Mouse (Mus musculus) intestine, embryonic 16.5 days (tissue): Measurements from ENCODE around the gene Akna. TPM values are rescaled to one million over a fixed set of nuclear protein-coding genes. Genes with fewer than 3 reads are reported as not detected.

Source experiments
- ATAC-seq: fragments of 200-750 bp; cut with Nextera tagmentation; 2 replicates; pipeline ENCODE4 v1.8.0; 2017; ENCODE audit warnings: moderate TSS enrichment, moderate library complexity
- H3K27ac ChIP-seq: fragments of 300-500 bp; sonication (generic); 2 replicates; pipeline ENCODE4 v1.5.1; 2014; ENCODE audit warnings: mild to moderate bottlenecking, low read length
- H3K27me3 ChIP-seq: fragments of 300-500 bp; sonication (generic); replicated peaks from 2 replicates; pipeline ENCODE4 v1.6.1; 2014; ENCODE audit warnings: low read length, control low read depth, mixed read lengths; ENCODE audit not compliant: control insufficient read depth, insufficient read depth
- H3K36me3 ChIP-seq: fragments of 300-500 bp; sonication (generic); 2 replicates; pipeline ENCODE4 v1.6.1; 2014; ENCODE audit warnings: low read length, control low read depth; ENCODE audit not compliant: control insufficient read depth, insufficient read depth
- H3K4me1 ChIP-seq: fragments of 300-500 bp; sonication (generic); 2 replicates; pipeline ENCODE4 v1.6.1; 2014; ENCODE audit warnings: low read length, control low read depth, mixed read lengths; ENCODE audit not compliant: control insufficient read depth, insufficient read depth
- H3K4me2 ChIP-seq: fragments of 300-500 bp; sonication (generic); 2 replicates; pipeline ENCODE4 v1.6.1; 2014; ENCODE audit warnings: low read depth, low read length, control low read depth
- H3K4me3 ChIP-seq: fragments of 300-500 bp; sonication (generic); 2 replicates; pipeline ENCODE4 v1.5.1; 2014; ENCODE audit warnings: mild to moderate bottlenecking, low read length
- H3K9ac ChIP-seq: fragments of 300-500 bp; sonication (generic); 2 replicates; pipeline ENCODE4 v1.6.1; 2014; ENCODE audit warnings: low read depth, low read length
- H3K9me3 ChIP-seq: fragments of 300-500 bp; sonication (generic); 2 replicates; pipeline ENCODE4 v1.6.1; 2016; ENCODE audit warnings: low read length, control low read depth; ENCODE audit not compliant: control insufficient read depth
- WGBS: fragments of 180-500 bp; shearing (Covaris S2); extraction: QIAGEN DNeasy Blood & Tissue Kit; methylation state at CpG from one replicate; pipeline ENCODE4 v1.1.7; 2014; 5-methylcytosine and 5-hydroxymethylcytosine counted together
- polyA plus RNA-seq: library from polyadenylated mRNA; unstranded; fragments of >200 nt; fragmentation: Nextera tagmentation; extraction: Ambion mirVana; gene quantifications from 2 replicates; pipeline ENCODE4 v1.2.1, GENCODE M21; 2015

The Akna gene
- polyA plus RNA-seq, 1 experiment from 2014 or later = 5.4 TPM

- ATAC-seq = peak; percentile 29; the same call in 1 of the 2 replicates
- Histone ChIP-seq H3K4me1 (no peaks in the 10 kb centered on the region), H3K9me3 (0 out of 2 replicates have a peak, but pooled peaks cover 4% of the 10 kb centered on the region), H3K36me3 (0 out of 2 replicates have a peak, but pooled peaks cover 3% of the 10 kb centered on the region), H3K9ac (no peak overlapping the region), H3K27ac (0 out of 2 replicates have a peak overlapping the region, but pooled peaks have one; percentile 15), H3K4me3 (no peak overlapping the region), H3K27me3 (no peaks in the 10 kb centered on the region), H3K4me2 (no peak overlapping the region)
- WGBS = 67% methylated on average over 16 of the region's 16 CpGs
These were observed 34.1 kb upstream of the Akna start for GRCm38 (mm10) chr4:63437119-63437815.

GRCm38 (mm10) chr4:63435402-63435801, 32.2 kb upstream of the Akna start:
- 0 out of 2 replicates have a peak, but pooled peaks cover 3% of the 10 kb centered on the region for H3K36me3 ChIP-seq
- no peak overlapping the region for H3K27ac ChIP-seq
- H3K9ac ChIP-seq = no peak overlapping the region
- H3K4me1 ChIP-seq = peaks cover under 1% of the 10 kb centered on the region; the same call in 1 of the 2 replicates
- H3K4me3 ChIP-seq = no peak overlapping the region
- H3K4me2 ChIP-seq = no peak overlapping the region
- no peak for ATAC-seq
- H3K27me3 ChIP-seq = no peaks in the 10 kb centered on the region
- 81% methylated on average over 9 of the region's 9 CpGs for WGBS
- 0 out of 2 replicates have a peak, but pooled peaks cover 4% of the 10 kb centered on the region for H3K9me3 ChIP-seq

DNA sequence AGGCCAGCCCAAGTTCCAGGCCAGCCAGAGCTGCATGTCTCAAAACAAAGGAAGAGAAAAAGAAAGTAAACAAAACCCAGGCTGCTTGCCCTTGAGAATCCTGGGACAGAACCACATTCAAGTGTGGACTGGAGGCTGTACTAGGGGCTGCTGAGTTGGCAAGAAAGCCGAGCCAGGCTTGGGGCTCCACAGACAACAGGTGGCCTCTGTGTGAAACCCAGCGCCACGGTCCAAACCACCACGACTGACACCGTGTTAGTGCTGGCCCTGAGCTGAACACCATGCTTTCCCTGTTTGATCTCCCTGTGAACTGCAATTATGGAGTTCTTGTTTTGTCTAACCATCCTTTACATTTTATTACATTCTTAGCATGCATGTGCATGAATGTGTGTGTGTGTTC, 27.9 kb upstream of the Akna start:
- Histone ChIP-seq H3K27me3 (no peaks in the 10 kb centered on the region), H3K27ac (no peak overlapping the region), H3K9ac (no peak overlapping the region), H3K36me3 (no peaks in the 10 kb centered on the region), H3K4me2 (no peak overlapping the region), H3K4me3 (no peak overlapping the region), H3K9me3 (no peaks in the 10 kb centered on the region), H3K4me1 (peaks cover 2% of the 10 kb centered on the region; the same call in 1 of the 2 replicates)
- ATAC-seq = no peak
- 69% methylated on average over 5 of the region's 5 CpGs for WGBS

DNA sequence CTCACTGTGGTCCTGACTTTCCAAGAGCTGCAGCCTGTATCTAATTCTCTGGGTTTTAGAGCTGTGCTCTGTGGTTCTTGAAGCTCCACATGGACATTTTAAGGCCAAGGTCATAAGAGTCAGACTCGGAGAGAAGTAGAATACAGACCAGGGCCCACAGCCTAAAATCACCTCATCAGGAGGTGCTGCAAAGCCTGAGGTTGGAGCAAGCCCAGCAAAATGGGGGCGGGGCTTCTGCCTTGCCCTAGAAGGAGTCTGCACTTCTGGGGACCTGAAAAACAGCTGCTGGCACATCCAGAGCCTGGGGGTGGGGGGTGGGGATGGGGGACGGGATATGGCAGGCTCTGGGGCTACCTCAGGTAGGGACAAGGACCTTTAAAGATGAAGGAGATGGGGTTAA, 27.2 kb upstream of the Akna start:
- Histone ChIP-seq H3K4me1 (peaks cover 2% of the 10 kb centered on the region; the same call in 1 of the 2 replicates), H3K9me3 (no peaks in the 10 kb centered on the region), H3K4me2 (no peak overlapping the region), H3K27me3 (no peaks in the 10 kb centered on the region), H3K27ac (no peak overlapping the region), H3K4me3 (no peak overlapping the region), H3K36me3 (no peaks in the 10 kb centered on the region), H3K9ac (no peak overlapping the region)
- WGBS = 54% methylated on average over 3 of the region's 3 CpGs
- no peak for ATAC-seq

DNA sequence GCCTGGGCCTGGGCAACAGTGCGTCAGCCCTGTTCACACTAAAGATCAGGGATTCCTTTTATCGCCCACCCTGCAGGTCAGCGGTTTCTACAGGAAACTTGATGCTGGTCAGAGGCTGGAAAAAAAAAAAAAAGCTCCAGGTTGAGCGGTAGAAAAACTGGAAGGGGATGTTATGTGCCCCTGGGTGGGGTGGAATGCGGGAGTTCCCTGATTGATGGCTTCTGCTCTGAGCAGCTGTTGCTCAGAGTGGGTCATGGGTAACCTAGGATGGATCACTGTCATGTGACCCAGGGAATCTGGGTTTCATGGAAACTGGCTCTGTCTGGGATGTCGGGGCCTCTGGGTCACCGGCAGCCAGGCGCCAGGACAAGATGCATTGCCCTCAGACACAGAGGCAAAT, 23.2 kb upstream of the Akna start:
- Histone ChIP-seq H3K9ac (no peak overlapping the region), H3K4me1 (peaks cover 2% of the 10 kb centered on the region; the same call in 1 of the 2 replicates), H3K27ac (no peak overlapping the region), H3K27me3 (no peaks in the 10 kb centered on the region), H3K4me3 (no peak overlapping the region), H3K36me3 (no peaks in the 10 kb centered on the region), H3K4me2 (no peak overlapping the region), H3K9me3 (no peaks in the 10 kb centered on the region)
- no peak for ATAC-seq
- WGBS = 55% methylated on average over 8 of the region's 8 CpGs

DNA sequence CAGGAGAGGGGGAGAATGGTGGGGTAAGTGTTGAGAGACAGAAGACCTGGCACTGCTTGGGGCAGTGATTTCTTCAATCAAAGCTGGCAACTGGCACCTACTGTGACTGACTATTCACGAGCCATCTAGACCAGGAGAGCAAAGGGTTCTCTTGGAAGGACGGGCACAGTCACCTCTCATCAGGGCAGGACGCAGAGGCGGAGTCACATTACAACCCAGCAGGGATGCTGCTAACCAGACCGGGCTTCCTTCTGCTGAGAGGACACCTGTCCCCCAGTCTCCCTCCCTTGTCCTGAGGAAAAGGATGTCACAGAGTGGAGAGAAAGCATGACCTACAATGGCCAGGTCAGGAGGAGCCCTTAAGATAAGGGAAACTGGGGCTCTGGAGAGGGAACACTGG, 20.7 kb upstream of the Akna start:
- Histone ChIP-seq H3K9ac (no peak overlapping the region), H3K9me3 (no peaks in the 10 kb centered on the region), H3K4me2 (no peak overlapping the region), H3K4me1 (no peaks in the 10 kb centered on the region), H3K4me3 (no peak overlapping the region), H3K27ac (no peak overlapping the region), H3K36me3 (no peaks in the 10 kb centered on the region), H3K27me3 (no peaks in the 10 kb centered on the region)
- ATAC-seq = no peak
- 44% methylated on average over 5 of the region's 5 CpGs for WGBS

DNA sequence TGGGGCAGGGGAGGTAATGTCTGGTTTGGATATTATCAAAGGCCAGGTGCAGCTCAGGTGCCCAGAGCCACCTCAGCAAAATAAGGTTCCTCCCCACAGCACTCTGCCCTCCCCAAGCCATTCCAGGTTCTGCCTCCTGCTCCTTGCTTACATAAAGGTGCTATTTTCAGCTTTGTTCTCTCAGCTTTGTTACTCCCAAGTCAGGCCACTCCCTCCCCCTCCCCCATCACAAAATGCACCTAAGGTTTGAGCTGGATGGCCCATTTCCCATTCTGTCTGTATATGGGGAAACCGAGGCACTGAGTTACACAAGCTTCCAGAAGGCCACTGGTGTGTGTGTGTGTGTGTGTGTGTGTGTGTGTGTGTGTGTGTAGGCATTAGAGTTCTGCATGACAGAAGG, 20.1 kb upstream of the Akna start:
- Histone ChIP-seq H3K4me2 (no peak overlapping the region), H3K36me3 (no peaks in the 10 kb centered on the region), H3K27me3 (no peaks in the 10 kb centered on the region), H3K4me1 (no peaks in the 10 kb centered on the region), H3K4me3 (no peak overlapping the region), H3K9ac (no peak overlapping the region), H3K9me3 (no peaks in the 10 kb centered on the region), H3K27ac (no peak overlapping the region)
- 64% methylated on average over 1 of the region's 1 CpGs for WGBS
- ATAC-seq = no peak

DNA sequence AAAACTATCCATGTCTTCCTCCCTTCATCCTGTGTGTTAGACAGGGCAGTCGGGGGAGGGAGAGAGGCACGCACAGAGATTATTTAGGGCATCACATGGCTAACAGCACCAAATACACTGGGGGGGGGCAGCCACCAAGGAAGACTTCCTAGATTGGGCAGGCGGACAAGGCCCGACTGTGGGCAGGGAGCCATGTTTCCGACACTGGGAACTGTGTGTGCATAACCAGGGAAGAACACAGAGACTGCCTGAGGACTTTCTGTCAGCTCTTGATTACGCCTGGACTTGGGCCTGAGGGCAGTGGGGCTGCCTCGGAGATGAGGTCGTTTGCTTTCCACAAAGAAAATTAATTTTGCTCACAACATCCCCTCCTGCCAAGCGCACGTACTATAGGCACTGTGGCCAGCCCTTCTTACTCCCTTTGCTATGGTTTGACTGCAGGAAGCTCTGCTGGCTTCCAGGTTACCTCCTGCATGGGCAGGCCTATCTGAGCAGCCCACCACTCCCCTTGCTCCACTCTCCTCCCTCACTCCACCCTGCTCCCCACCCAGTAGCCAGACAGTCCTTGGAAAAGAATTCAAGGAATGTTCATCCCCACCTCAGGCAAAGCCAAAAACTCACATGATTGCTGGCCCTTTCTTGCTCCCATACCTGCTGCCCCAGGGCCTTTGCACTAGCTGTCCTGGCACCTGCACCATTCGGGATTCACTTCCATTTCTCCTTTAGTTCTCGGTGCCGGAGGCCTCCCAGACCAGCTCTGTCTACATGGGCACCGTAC, 17.2 kb upstream of the Akna start:
- ATAC-seq = no peak; the same call in 1 of the 2 replicates
- Histone ChIP-seq H3K9me3 (no peaks in the 10 kb centered on the region), H3K27ac (no peak overlapping the region), H3K4me1 (no peaks in the 10 kb centered on the region), H3K9ac (no peak overlapping the region), H3K4me2 (no peak overlapping the region), H3K27me3 (no peaks in the 10 kb centered on the region), H3K4me3 (no peak overlapping the region), H3K36me3 (no peaks in the 10 kb centered on the region)
- 61% methylated on average over 14 of the region's 14 CpGs for WGBS

- no peaks in the 10 kb centered on the region for H3K27me3 ChIP-seq
- H3K9ac ChIP-seq = no peak overlapping the region
- H3K4me2 ChIP-seq = no peak overlapping the region
- H3K27ac ChIP-seq = no peak overlapping the region
- ATAC-seq = no peak
- 83% methylated on average over 11 of the region's 11 CpGs for WGBS
- H3K36me3 ChIP-seq = no peaks in the 10 kb centered on the region
- no peak overlapping the region for H3K4me3 ChIP-seq
- H3K9me3 ChIP-seq = no peaks in the 10 kb centered on the region
- no peaks in the 10 kb centered on the region for H3K4me1 ChIP-seq
These were observed 15.1 kb upstream of the Akna start for GRCm38 (mm10) chr4:63418270-63418669.
